Mouse (Mus musculus) embryonic facial prominence, embryonic 14.5 days (tissue): ENCODE data around the gene 1700025G04Rik. TPM values are rescaled to one million over a fixed set of nuclear protein-coding genes. Genes with fewer than 3 reads are reported as not detected.

Experiments used
- ATAC-seq: fragments of 200-750 bp; cut with Nextera tagmentation; 2 replicates; pipeline ENCODE4 v1.8.0; 2017; ENCODE audit warnings: low read depth, moderate number of reproducible peaks, moderate TSS enrichment
- DNase-seq: peaks from one replicate; pipeline ENCODE4 v3.0.0-alpha.2; 2015; ENCODE audit warnings: low spot score
- H3K27ac ChIP-seq: fragments of 300-500 bp; sonication (generic); replicated peaks from 2 replicates; pipeline ENCODE4 v1.5.1; 2014; ENCODE audit warnings: low read depth, mild to moderate bottlenecking, low read length, moderate library complexity
- H3K27me3 ChIP-seq: fragments of 300-500 bp; sonication (generic); replicated peaks from 2 replicates; pipeline ENCODE4 v1.6.1; 2014; ENCODE audit warnings: low read length; ENCODE audit not compliant: control insufficient read depth, insufficient read depth
- H3K36me3 ChIP-seq: fragments of 300-500 bp; sonication (generic); 2 replicates; pipeline ENCODE4 v1.6.1; 2014; ENCODE audit warnings: low read length, mixed read lengths; ENCODE audit not compliant: control insufficient read depth, insufficient read depth
- H3K4me1 ChIP-seq: fragments of 300-500 bp; sonication (generic); 2 replicates; pipeline ENCODE4 v1.6.1; 2014; ENCODE audit warnings: antibody characterized with exemption, low read length; ENCODE audit not compliant: control insufficient read depth, insufficient read depth
- H3K4me2 ChIP-seq: fragments of 300-500 bp; sonication (generic); 2 replicates; pipeline ENCODE4 v1.6.1; 2014; ENCODE audit warnings: low read depth, mild to moderate bottlenecking, low read length, moderate library complexity, mixed read lengths
- H3K4me3 ChIP-seq: fragments of 300-500 bp; sonication (generic); 2 replicates; pipeline ENCODE4 v1.5.1; 2014; ENCODE audit warnings: low read depth, mild to moderate bottlenecking, low read length
- H3K9ac ChIP-seq: fragments of 300-500 bp; sonication (generic); 2 replicates; pipeline ENCODE4 v1.6.1; 2014; ENCODE audit warnings: low read depth, mild to moderate bottlenecking, low read length, moderate library complexity, mixed read lengths
- H3K9me3 ChIP-seq: fragments of 300-500 bp; sonication (generic); 2 replicates; pipeline ENCODE4 v1.6.1; 2016; ENCODE audit warnings: low read length; ENCODE audit not compliant: control insufficient read depth
- WGBS: fragments of 180-500 bp; shearing (Covaris S2); extraction: QIAGEN DNeasy Blood & Tissue Kit; methylation state at CpG from one replicate; pipeline ENCODE4 v1.1.7; 2014; 5-methylcytosine and 5-hydroxymethylcytosine counted together
- polyA plus RNA-seq: library from polyadenylated mRNA; unstranded; fragments of >200 nt; fragmentation: Nextera tagmentation; extraction: Ambion mirVana; gene quantifications from 2 replicates; pipeline ENCODE4 v1.2.1, GENCODE M21; 2014

Gene 1700025G04Rik
- polyA plus RNA-seq, 1 experiment from 2014 or later, result 35.5 TPM

GRCm38 (mm10) chr1:151907014-151907413 is 182.9 kb downstream of the 1700025G04Rik start:
- no peak overlapping the region for H3K4me2 ChIP-seq
- H3K9me3 ChIP-seq, result no peaks in the 10 kb centered on the region
- H3K4me1 ChIP-seq, result no peaks in the 10 kb centered on the region
- H3K36me3 ChIP-seq, result 0 out of 2 replicates have a peak, but pooled peaks cover 5% of the 10 kb centered on the region
- no peak overlapping the region for H3K9ac ChIP-seq
- DNase-seq (no peak), ATAC-seq (no peak)
- no peak overlapping the region for H3K4me3 ChIP-seq
- no peak overlapping the region for H3K27ac ChIP-seq
- WGBS, result 79% methylated on average over 4 of the region's 4 CpGs
- no peaks in the 10 kb centered on the region for H3K27me3 ChIP-seq

- WGBS, result 71% methylated on average over 12 of the region's 12 CpGs
- Histone ChIP-seq H3K4me3 (no peak overlapping the region), H3K27me3 (no peaks in the 10 kb centered on the region), H3K4me2 (no peak overlapping the region), H3K4me1 (0 out of 2 replicates have a peak, but pooled peaks cover 7% of the 10 kb centered on the region), H3K36me3 (no peaks in the 10 kb centered on the region), H3K9ac (no peak overlapping the region), H3K27ac (no peak overlapping the region; the same call in 1 of the 2 replicates), H3K9me3 (no peaks in the 10 kb centered on the region)
- no peak for DNase-seq
- ATAC-seq, result no peak
Observed at GRCm38 (mm10) chr1:151900706-151901360, 189.1 kb downstream of the 1700025G04Rik start.

DNA sequence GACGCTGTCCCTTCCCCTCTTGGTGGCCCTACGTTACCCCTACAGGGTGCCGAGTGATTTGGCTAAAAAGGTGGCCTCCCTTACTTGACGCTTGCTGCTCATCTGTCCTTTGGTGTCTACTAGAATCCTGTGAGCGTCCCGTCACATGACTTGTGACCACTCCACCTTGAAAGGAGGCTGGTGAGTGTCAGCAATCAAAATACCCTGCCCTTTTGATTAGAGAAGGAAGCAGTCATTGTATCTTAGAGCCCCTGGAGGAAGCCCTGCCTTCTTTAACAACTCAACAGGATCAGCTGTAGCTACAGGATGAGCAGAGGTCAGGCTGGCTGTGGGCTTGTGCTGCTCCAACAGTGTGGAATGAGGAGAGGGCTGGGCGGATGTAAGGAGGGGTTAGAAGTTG is 190.0 kb downstream of the 1700025G04Rik start:
- Histone ChIP-seq H3K9ac (no peak overlapping the region), H3K4me2 (no peak overlapping the region), H3K4me3 (no peak overlapping the region), H3K36me3 (no peaks in the 10 kb centered on the region), H3K4me1 (0 out of 2 replicates have a peak, but pooled peaks cover 7% of the 10 kb centered on the region), H3K27ac (no peak overlapping the region), H3K9me3 (no peaks in the 10 kb centered on the region), H3K27me3 (no peaks in the 10 kb centered on the region)
- DNase-seq (no peak), ATAC-seq (no peak)
- WGBS, result 78% methylated on average over 7 of the region's 7 CpGs

GRCm38 (mm10) chr1:151895406-151895805 is 194.5 kb downstream of the 1700025G04Rik start:
- WGBS, result 86% methylated on average over 4 of the region's 4 CpGs
- no peak overlapping the region for H3K27ac ChIP-seq
- peaks cover 17% of the 10 kb centered on the region for H3K4me1 ChIP-seq
- H3K27me3 ChIP-seq, result no peaks in the 10 kb centered on the region
- no peaks in the 10 kb centered on the region for H3K9me3 ChIP-seq
- DNase-seq, result no peak
- no peak for ATAC-seq
- H3K4me2 ChIP-seq, result no peak overlapping the region
- H3K9ac ChIP-seq, result no peak overlapping the region
- no peak overlapping the region for H3K4me3 ChIP-seq
- peaks cover 3% of the 10 kb centered on the region; the same call in 1 of the 2 replicates for H3K36me3 ChIP-seq

DNA sequence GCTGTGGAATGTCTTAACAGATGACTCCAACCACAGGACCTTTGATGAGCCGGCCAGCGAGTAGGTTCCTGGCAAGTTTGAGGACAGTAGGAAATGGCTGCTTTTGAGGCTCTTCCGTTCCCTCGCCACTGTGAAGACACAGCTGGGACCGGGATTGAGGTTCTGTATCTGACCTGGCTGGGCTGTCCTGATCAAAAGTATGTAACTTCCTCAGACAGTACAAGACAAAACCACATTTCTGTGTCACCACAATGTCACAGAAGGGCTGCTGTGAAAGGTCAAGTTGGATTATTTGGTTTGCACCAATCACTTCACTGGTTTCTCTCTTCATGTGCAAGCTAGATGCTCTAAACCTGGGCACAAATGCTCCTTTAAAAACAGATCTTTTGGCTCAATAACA is 195.9 kb downstream of the 1700025G04Rik start:
- Histone ChIP-seq H3K4me1 (peaks cover 31% of the 10 kb centered on the region), H3K4me2 (no peak overlapping the region), H3K4me3 (no peak overlapping the region), H3K36me3 (peaks cover 3% of the 10 kb centered on the region; the same call in 1 of the 2 replicates), H3K27ac (no peak overlapping the region), H3K27me3 (no peaks in the 10 kb centered on the region), H3K9ac (no peak overlapping the region), H3K9me3 (no peaks in the 10 kb centered on the region)
- DNase-seq, result no peak
- WGBS, result 82% methylated on average over 5 of the region's 5 CpGs
- no peak for ATAC-seq

DNA sequence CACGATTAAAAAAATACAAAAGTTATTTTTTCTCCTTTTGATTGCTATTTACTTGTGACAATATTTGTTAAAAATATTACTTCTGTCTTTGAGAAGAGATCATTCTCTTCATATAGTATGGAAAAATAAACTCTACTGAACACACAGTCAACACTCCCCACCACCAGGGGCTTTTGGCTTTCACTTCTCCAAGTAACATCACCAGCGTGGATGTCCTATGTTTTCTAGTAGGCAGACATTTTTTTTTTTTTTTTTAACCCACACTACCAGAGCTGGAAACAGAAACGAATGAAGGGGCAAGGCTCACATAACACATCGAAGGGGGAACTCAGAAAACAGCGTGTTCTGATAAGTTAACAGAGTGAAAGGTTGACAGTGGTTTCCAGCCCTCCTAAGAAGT is 197.9 kb downstream of the 1700025G04Rik start:
- peaks cover 45% of the 10 kb centered on the region for H3K4me1 ChIP-seq
- H3K9me3 ChIP-seq, result no peaks in the 10 kb centered on the region

DNA sequence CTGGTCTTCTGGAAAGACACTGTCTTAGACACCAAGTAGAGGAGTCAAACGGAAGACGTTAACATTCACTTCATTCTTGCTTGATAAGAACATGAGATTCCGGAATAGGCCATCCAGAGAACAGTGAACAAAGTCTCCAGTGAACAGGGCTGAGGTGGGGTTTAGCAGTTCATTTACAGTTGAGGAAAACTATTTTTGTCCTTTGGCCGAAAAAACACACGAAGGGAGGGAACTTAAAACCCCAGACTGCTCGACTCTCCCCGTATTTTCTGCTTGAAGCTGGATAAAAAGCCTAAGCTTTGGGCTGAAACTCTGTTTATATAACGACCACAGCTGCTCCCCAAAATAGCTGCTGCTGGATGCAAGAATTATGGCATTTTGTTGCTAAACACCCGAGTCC is 198.7 kb downstream of the 1700025G04Rik start:
- H3K27me3 ChIP-seq, result no peaks in the 10 kb centered on the region
- ATAC-seq, result 0 out of 2 replicates have a peak, but pooled peaks have one; percentile 17
- no peak overlapping the region for H3K9ac ChIP-seq
- DNase-seq, result peak; percentile 83
- peaks cover 3% of the 10 kb centered on the region; the same call in 1 of the 2 replicates for H3K36me3 ChIP-seq
- peaks cover 46% of the 10 kb centered on the region for H3K4me1 ChIP-seq
- no peak overlapping the region for H3K4me2 ChIP-seq
- WGBS, result 47% methylated on average over 9 of the region's 9 CpGs
- H3K9me3 ChIP-seq, result no peaks in the 10 kb centered on the region
- no peak overlapping the region for H3K4me3 ChIP-seq
- H3K27ac ChIP-seq, result peak overlapping the region; percentile 87

More for the DNA sequence above, 197.9 kb downstream of the 1700025G04Rik start:
- Histone ChIP-seq H3K36me3 (peaks cover 3% of the 10 kb centered on the region; the same call in 1 of the 2 replicates), H3K9ac (no peak overlapping the region; the same call in 1 of the 2 replicates), H3K27ac (peak overlapping the region; percentile 87), H3K27me3 (no peaks in the 10 kb centered on the region), H3K4me3 (no peak overlapping the region), H3K4me2 (no peak overlapping the region)
- ATAC-seq, result no peak
- DNase-seq, result no peak
- 79% methylated on average over 5 of the region's 5 CpGs for WGBS

DNA sequence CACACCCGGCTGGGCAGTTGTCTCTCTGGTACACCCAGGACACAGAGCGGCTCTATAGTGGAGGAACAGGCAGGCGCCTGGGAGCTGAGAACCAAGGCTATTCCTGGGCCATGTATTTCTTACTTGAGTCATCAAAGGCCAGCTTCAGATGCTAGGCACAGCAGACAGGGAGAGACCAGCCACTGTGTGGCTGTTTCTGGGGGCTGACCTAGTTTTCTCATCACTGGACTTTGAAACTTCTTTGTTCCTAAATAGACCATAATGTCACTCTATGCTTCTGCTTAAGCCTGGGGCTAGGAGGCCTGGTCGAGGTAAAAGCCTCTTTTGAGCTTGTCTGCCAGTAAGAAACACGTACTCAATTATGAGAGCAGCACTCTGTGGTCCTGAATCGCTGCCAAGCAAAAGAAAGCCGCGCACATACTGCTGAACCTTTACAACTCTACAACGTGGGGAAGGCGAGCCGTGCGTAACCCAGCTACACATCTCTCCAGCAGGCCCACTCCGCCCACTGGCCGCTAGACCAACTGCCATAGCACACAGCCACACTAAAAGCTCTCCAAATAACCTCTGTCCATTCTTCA is 199.8 kb downstream of the 1700025G04Rik start:
- Histone ChIP-seq H3K9ac (no peak overlapping the region), H3K4me2 (peak overlapping the region; percentile 23), H3K4me3 (no peak overlapping the region), H3K9me3 (no peaks in the 10 kb centered on the region), H3K27ac (peak overlapping the region; percentile 87), H3K4me1 (peaks cover 46% of the 10 kb centered on the region), H3K27me3 (no peaks in the 10 kb centered on the region), H3K36me3 (peaks cover 3% of the 10 kb centered on the region; the same call in 1 of the 2 replicates)
- 34% methylated on average over 14 of the region's 14 CpGs for WGBS
- peak; percentile 88 for ATAC-seq
- peak; percentile 94 for DNase-seq
